Mouse (Mus musculus): ENCODE results near the gene Bloc1s3.

Bloc1s3 gene

DNA sequence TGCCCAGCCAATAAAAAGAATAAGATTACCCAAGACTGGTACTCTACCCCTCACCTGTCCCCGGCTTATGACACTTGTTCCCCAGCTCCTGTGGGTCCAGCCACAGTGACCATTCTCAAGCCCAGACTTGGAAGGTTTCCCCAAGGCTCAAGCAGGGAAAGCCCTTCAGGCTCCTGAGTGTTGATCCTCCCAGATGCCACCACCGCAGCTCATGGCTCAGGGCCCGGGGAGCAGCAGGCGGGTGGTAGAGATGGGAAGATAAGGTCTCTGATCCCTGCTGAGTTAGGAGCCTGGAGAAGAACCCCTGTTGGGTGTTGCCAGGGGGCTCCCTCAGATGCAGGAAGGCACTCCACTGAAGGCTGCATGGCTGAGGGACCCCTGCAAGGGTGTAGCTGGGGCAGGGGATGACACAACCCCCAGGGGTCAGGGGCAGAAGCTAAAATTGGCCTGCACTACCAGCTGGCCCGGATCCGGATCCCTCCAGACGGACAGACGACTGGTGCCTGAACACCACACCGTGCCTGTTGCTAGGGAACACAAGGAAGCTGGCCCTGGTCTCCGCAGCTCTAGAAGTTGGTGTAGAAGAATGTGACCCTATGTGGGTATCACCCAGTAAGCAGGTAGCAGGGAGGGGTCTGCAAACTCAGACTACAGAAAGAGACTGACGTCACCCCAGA, 52.2 kb downstream of the Bloc1s3 start:
- POLR2A ChIA-PET: interaction anchor here in 1 of 4 experiments (1.0 to 2.2 kb wide), 3 partner anchors 14 to 75 kb away, joined by 4 to 5 read pairs (median 4); no protein-coding TSS in a partner anchor
- CTCF ChIA-PET: interaction anchor here in 3 of 4 experiments (0.5 to 1.7 kb wide), 6 partner anchors 24 to 420 kb away, joined by 3 to 9 read pairs (median 4); partner anchors contain the start of genes Bloc1s3 (in 1 of the 3) and Trappc6a (in 1 of the 3)

DNA sequence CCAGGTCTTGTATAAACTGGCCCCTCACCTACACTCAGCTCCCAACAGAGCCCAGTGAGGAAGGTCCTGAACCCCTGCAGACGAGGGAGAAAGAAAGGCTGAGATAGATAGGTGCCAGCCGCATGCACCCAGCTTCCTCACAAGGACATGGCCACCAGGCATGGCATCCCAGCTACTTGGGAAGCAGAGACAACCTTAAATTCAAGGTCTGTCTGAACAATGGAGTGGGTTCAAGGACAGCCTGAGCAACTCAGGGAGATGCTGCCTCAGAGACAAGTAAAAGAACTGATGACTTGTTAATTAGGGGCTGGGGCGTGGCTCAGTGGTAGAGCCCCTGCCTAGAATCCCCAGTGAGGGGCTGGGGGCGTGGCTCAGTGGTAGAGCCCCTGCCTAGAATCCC, 53.0 kb downstream of the Bloc1s3 start:
- CTCF ChIA-PET: interaction anchor here (0.5 to 2.0 kb wide), 6 partner anchors 11 to 421 kb away, joined by 3 to 9 read pairs (median 4); partner anchors contain the start of genes Bloc1s3 (in 1 of the 4), Ckm (in 1 of the 4) and Trappc6a (in 1 of the 4)
- POLR2A ChIA-PET: interaction anchor here in 2 of 4 experiments (0.6 to 2.2 kb wide), 2 partner anchors 31 to 76 kb away, joined by 5 read pairs; no protein-coding TSS in a partner anchor

Data from embryonic stem cell, embryonic (primary cell).